17 mouse cellular contexts compared by ENCODE assay signal in genomic region chr11:90232685-90233084, GRCm38 (mm10). TPM values are rescaled to one million over a fixed set of nuclear protein-coding genes. Genes with fewer than 3 reads are reported as not detected.
DNase-seq lines count a peak whose midpoint lies in the region; TF ChIP-seq lines count a peak whose summit lies in the region.
"Had no signal": no experiment of that assay in that cellular context is flagged by ENCODE, and none has a peak within 500 bp of the region (broad histone marks: within the 10 kb centered on the region; RNA-seq: fewer than 3 reads in every experiment).

No protein-coding gene starts in this region.

- H3K4me3 ChIP-seq in gastrocnemius, adult 2 months, result no peak overlapping the region
- H3K4me3 ChIP-seq: heart, adult 2 months; limb, embryonic 13.5 days; neural tube, embryonic 12.5 days had no signal

- intact Hi-C loops in gastrocnemius, adult 2 months (cut with DNase I), result no loop called here

- peak; percentile 23 for DNase-seq in heart, adult 11 months
- DNase-seq in heart, adult 9 months (ENCODE audit: low spot score in 2 of 2), result no peak
- DNase-seq in lung, postnatal 36 days, result peak; percentile 17
- DNase-seq in lung, postnatal 14 days, result no peak
- DNase-seq in kidney, postnatal 10 days, result peak; percentile 41
- no peak for DNase-seq in thymus, adult 18-20 months
- no peak for DNase-seq in thymus, postnatal 14 days
- no peak for DNase-seq in gastrocnemius, adult 2 months
- DNase-seq: adrenal gland, postnatal 36 days; cerebellum, adult 2 months; heart, adult 2 months; heart, postnatal 36 days; lung, postnatal 10 days; midbrain, embryonic 14.5 days; thymus, postnatal 36 days had no signal

- no peak overlapping the region for H3K27ac ChIP-seq in gastrocnemius, adult 2 months
- H3K27ac ChIP-seq: heart, adult 2 months; limb, embryonic 13.5 days; neural tube, embryonic 12.5 days had no signal

- no peak for TF ChIP-seq CTCF in gastrocnemius, adult 2 months (IDR thresholded peaks at IDR 0.05)

RNA-seq across cellular contexts. Expression of gene Mmd, which starts 16.6 kb away (rescaled TPM):
- total RNA-seq in gastrocnemius, adult 2 months (2021), result 1 to 10 TPM; 9.2 to 9.5 TPM

RNA-seq across cellular contexts. Expression of gene Gm45716, which starts 45.2 kb away (rescaled TPM):
- total RNA-seq in gastrocnemius, adult 2 months (2021), result 1 to 10 TPM; 1.2 to 2.7 TPM

Comparison
In these comparisons a context has a peak if more than half of its experiments do, and no peak if none do; other contexts are left out.
1. DNase-seq: peak in heart, adult 11 months (single experiment), lung, postnatal 36 days (single experiment) and kidney, postnatal 10 days (single experiment); none in heart, adult 9 months (0 of 2), lung, postnatal 14 days (single experiment), thymus, adult 18-20 months (0 of 2), thymus, postnatal 14 days (single experiment) and gastrocnemius, adult 2 months (single experiment).